Comparison of ENCODE assay signal across 14 mouse cellular contexts in the genomic region with DNA sequence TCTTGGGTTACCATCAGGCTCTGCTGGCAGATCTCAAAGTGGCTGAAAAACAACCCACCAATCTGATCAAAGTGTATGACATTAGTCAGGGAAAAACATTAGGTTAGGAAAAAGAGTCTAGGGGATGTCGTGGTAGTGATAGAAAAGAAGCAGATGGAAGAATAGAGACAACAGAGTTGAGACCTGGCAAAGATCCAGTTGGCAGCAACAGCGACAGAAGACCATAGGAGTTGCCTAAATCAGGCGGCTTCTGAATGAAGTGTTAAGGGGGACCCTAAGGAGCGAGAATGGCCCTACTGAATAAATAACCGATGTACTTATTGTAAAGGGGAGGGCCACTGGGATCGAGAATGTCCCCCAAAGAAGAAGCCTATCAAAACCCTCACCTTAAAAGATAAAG.
"Had no signal": no experiment of that assay in that cellular context is flagged by ENCODE, and none has a peak within 500 bp of the region (broad histone marks: within the 10 kb centered on the region; RNA-seq: fewer than 3 reads in every experiment).

No protein-coding gene starts in this region.

- H3K36me3 ChIP-seq: liver, embryonic 13.5 days; lung, embryonic 15.5 days; midbrain, embryonic 12.5 days had no signal

- ATAC-seq: intestine, embryonic 16.5 days; midbrain, embryonic 16.5 days had no signal

- DNase-seq: kidney, adult 18-20 months; kidney, adult 9 months; kidney, postnatal 14 days; kidney, postnatal 4 days; liver, embryonic 13.5 days; lung, postnatal 14 days; thymus, adult 18-20 months; thymus, postnatal 36 days had no signal

- H3K4me1 ChIP-seq: liver, embryonic 13.5 days; lung, embryonic 15.5 days; midbrain, embryonic 12.5 days had no signal

- H3K9me3 ChIP-seq: lung, embryonic 15.5 days; midbrain, embryonic 12.5 days had no signal

- H3K27me3 ChIP-seq: liver, embryonic 13.5 days; lung, embryonic 15.5 days; midbrain, embryonic 12.5 days had no signal

- H3K4me2 ChIP-seq: liver, embryonic 13.5 days; lung, embryonic 15.5 days; midbrain, embryonic 12.5 days had no signal

- H3K9ac ChIP-seq: liver, embryonic 13.5 days; lung, embryonic 15.5 days; midbrain, embryonic 12.5 days had no signal

- H3K4me3 ChIP-seq: liver, embryonic 13.5 days; lung, embryonic 15.5 days; midbrain, embryonic 12.5 days had no signal

- H3K27ac ChIP-seq: liver, embryonic 13.5 days; lung, embryonic 15.5 days; macrophage; midbrain, embryonic 12.5 days; stomach, postnatal 0 days had no signal
